Mouse (Mus musculus) liver, adult 2 months (tissue): ENCODE measurements around the gene AC161166.1. TPM values are rescaled to one million over a fixed set of nuclear protein-coding genes. Genes with fewer than 3 reads are reported as not detected.

ENCODE experiments used
- DNase-seq: peaks from one replicate; pipeline ENCODE4 v3.0.0-alpha.2; 2011; ENCODE audit warnings: low read depth, low spot score; ENCODE audit errors: extremely low read depth
- H3K27ac ChIP-seq: fragments of 200-500 bp; replicated peaks from 2 replicates; pipeline ENCODE4 v1.5.1; 2012; ENCODE audit warnings: low read depth, mild to moderate bottlenecking, control low read depth, inconsistent platforms, low read length; ENCODE audit not compliant: insufficient read depth
- H3K27me3 ChIP-seq: fragments of 200-500 bp; 2 replicates; pipeline ENCODE4 v1.6.1; 2012; ENCODE audit warnings: mild to moderate bottlenecking, moderate library complexity, low read length, inconsistent platforms; ENCODE audit not compliant: control insufficient read depth, insufficient read depth
- H3K36me3 ChIP-seq: fragments of 200-500 bp; 2 replicates; pipeline ENCODE4 v1.6.1; 2012; ENCODE audit warnings: low read length, inconsistent platforms; ENCODE audit not compliant: control insufficient read depth, insufficient read depth
- H3K4me1 ChIP-seq: fragments of 200-500 bp; 2 replicates; pipeline ENCODE4 v1.6.1; 2011; ENCODE audit warnings: low read length; ENCODE audit not compliant: control insufficient read depth, insufficient read depth
- H3K4me3 ChIP-seq: fragments of 200-500 bp; 2 replicates; pipeline ENCODE4 v1.5.1; 2011; ENCODE audit warnings: low read depth, mild to moderate bottlenecking, control low read depth, low read length, moderate library complexity; ENCODE audit not compliant: insufficient read depth
- H3K79me2 ChIP-seq: fragments of 200-500 bp; 2 replicates; pipeline ENCODE4 v1.6.1; 2012; ENCODE audit warnings: inconsistent platforms, mild to moderate bottlenecking, low read length, moderate library complexity; ENCODE audit not compliant: control insufficient read depth, insufficient read depth
- H3K9ac ChIP-seq: fragments of 200-500 bp; 2 replicates; pipeline ENCODE4 v1.6.1; 2012; ENCODE audit warnings: low read depth, mild to moderate bottlenecking, control low read depth, inconsistent platforms, low read length
- CTCF ChIP-seq: fragments of 200-500 bp; IDR thresholded peaks from 2 replicates; pipeline ENCODE4 v1.5.1; 2011; ENCODE audit warnings: low read depth, low read length, control low read depth
- POLR2A ChIP-seq: fragments of 200-500 bp; IDR thresholded peaks from 2 replicates; pipeline ENCODE4 v1.6.1; 2011; ENCODE audit warnings: low read length, control low read depth; ENCODE audit not compliant: insufficient read depth; ENCODE audit errors: extremely low read depth
- WGBS: fragments of 180-500 bp; shearing (Covaris S2); methylation state at CpG from one replicate; pipeline ENCODE4 v1.1.7; 2018; 5-methylcytosine and 5-hydroxymethylcytosine counted together
- polyA plus RNA-seq: library from polyadenylated mRNA; depleted of rRNA; stranded (reverse); fragments of >200 nt; gene quantifications from 2 replicates; pipeline ENCODE4 v1.2.3, GENCODE M21; 2012
- total RNA-seq: library from RNA; depleted of rRNA; stranded (reverse); fragments of >200 nt; gene quantifications from 2 replicates; pipeline ENCODE4 v1.2.3, GENCODE M21; 2014

The AC161166.1 gene
- total and polyA plus RNA-seq, 2 experiments: not detected

- Histone ChIP-seq H3K9ac (peak within 1 kb of the TSS; percentile 96), H3K27me3 (no peaks in the 10 kb centered on the region), H3K36me3 (no peaks in the 10 kb centered on the region), H3K79me2 (no peaks in the 10 kb centered on the region), H3K4me1 (no peaks in the 10 kb centered on the region), H3K4me3 (peak within 1 kb of the TSS; percentile 76), H3K27ac (no peak within 1 kb of the TSS)
- TF ChIP-seq CTCF: no peak
- no peak for TF ChIP-seq POLR2A
- 2% methylated on average over 74 of the region's 83 CpGs for WGBS
- peak; percentile 25 for DNase-seq
These were observed 30.6 kb downstream of the AC161166.1 start, which contains the start of gene Cadm4 for GRCm38 (mm10) chr7:24481474-24482207. TSS of gene Cadm4 (plus strand) at chr7:24482023.

GRCm38 (mm10) chr7:24480986-24481473 is 31.2 kb downstream of the AC161166.1 start:
- H3K79me2 ChIP-seq: no peaks in the 10 kb centered on the region
- H3K36me3 ChIP-seq: no peaks in the 10 kb centered on the region
- H3K4me1 ChIP-seq: no peaks in the 10 kb centered on the region
- peak overlapping the region; percentile 76; the same call in 1 of the 2 replicates for H3K4me3 ChIP-seq
- TF ChIP-seq CTCF (no peak), POLR2A (no peak)
- WGBS: 31% methylated on average over 14 of the region's 14 CpGs
- H3K27me3 ChIP-seq: no peaks in the 10 kb centered on the region
- no peak overlapping the region for H3K27ac ChIP-seq
- DNase-seq: no peak
- H3K9ac ChIP-seq: no peak overlapping the region

- no peaks in the 10 kb centered on the region for H3K36me3 ChIP-seq
- WGBS: 55% methylated on average over 18 of the region's 18 CpGs
- no peaks in the 10 kb centered on the region for H3K27me3 ChIP-seq
- H3K4me3 ChIP-seq: no peak overlapping the region
- no peaks in the 10 kb centered on the region for H3K79me2 ChIP-seq
- H3K9ac ChIP-seq: no peak overlapping the region
- no peak for TF ChIP-seq CTCF
- TF ChIP-seq POLR2A: no peak
- no peaks in the 10 kb centered on the region; the same call in 1 of the 2 replicates for H3K4me1 ChIP-seq
- peak; percentile 31 for DNase-seq
- no peak overlapping the region for H3K27ac ChIP-seq
These were observed 31.9 kb downstream of the AC161166.1 start for GRCm38 (mm10) chr7:24480121-24480941.

GRCm38 (mm10) chr7:24479685-24480084 is 32.6 kb downstream of the AC161166.1 start:
- no peak overlapping the region for H3K9ac ChIP-seq
- TF ChIP-seq POLR2A (no peak), CTCF (no peak)
- H3K4me3 ChIP-seq: no peak overlapping the region
- WGBS: 96% methylated on average over 2 of the region's 2 CpGs
- DNase-seq: no peak
- no peak overlapping the region for H3K27ac ChIP-seq
- H3K27me3 ChIP-seq: no peaks in the 10 kb centered on the region
- H3K36me3 ChIP-seq: no peaks in the 10 kb centered on the region
- no peaks in the 10 kb centered on the region; the same call in 1 of the 2 replicates for H3K4me1 ChIP-seq
- H3K79me2 ChIP-seq: no peaks in the 10 kb centered on the region

GRCm38 (mm10) chr7:24478911-24479310 is 33.3 kb downstream of the AC161166.1 start:
- H3K27ac ChIP-seq: no peak overlapping the region
- peaks cover 6% of the 10 kb centered on the region for H3K4me1 ChIP-seq
- no peaks in the 10 kb centered on the region for H3K27me3 ChIP-seq
- WGBS: 86% methylated on average over 5 of the region's 5 CpGs
- TF ChIP-seq CTCF: no peak
- no peaks in the 10 kb centered on the region for H3K79me2 ChIP-seq
- H3K4me3 ChIP-seq: no peak overlapping the region
- DNase-seq: no peak
- no peaks in the 10 kb centered on the region for H3K36me3 ChIP-seq
- H3K9ac ChIP-seq: no peak overlapping the region
